Mouse (Mus musculus) heart, postnatal 25 days (tissue): ENCODE data around the gene Tmod2. TPM values are rescaled to one million over a fixed set of nuclear protein-coding genes. Genes with fewer than 3 reads are reported as not detected.

ENCODE experiments used
- total RNA-seq, 2 experiments: library from RNA; stranded (reverse); gene quantifications; 2 replicates each; pipeline ENCODE4 v1.2.3; 2021

The Tmod2 gene
- total RNA-seq, 2 experiments from 2014 or later = 4.6 to 5.3 TPM

Other genes starting within 250 kb of the Tmod2 start
- 10 to 100 TPM; 30.9 to 31.0 TPM for gene Mapk6, start 201.3 kb downstream of the Tmod2 start, total RNA-seq
- 10 to 100 TPM; 12.0 to 20.6 TPM for gene Leo1, start 169.8 kb downstream of the Tmod2 start, total RNA-seq
- 10 to 100 TPM; 62.9 to 74.0 TPM for gene Tmod3, start 51.7 kb downstream of the Tmod2 start, total RNA-seq
- gene Lysmd2, start 14.4 kb upstream of the Tmod2 start, total RNA-seq = 1 to 10 TPM; 7.3 to 8.4 TPM
- gene Scg3, start 72.7 kb upstream of the Tmod2 start, total RNA-seq = under 1 TPM; 0.22 to 0.34 TPM
- 1 to 10 TPM in 1 of 2 experiments, under 1 TPM in 1; 0.98 to 1.0 TPM for gene Bmp5, start 164.0 kb upstream of the Tmod2 start, total RNA-seq